Mouse (Mus musculus): Measurements from ENCODE around the gene Gm10112. TPM values are rescaled to one million over a fixed set of nuclear protein-coding genes. Genes with fewer than 3 reads are reported as not detected.

Gm10112 gene
- not detected in 2 replicates for polyA plus RNA-seq (2012; rRNA removed; ENCODE audit: low replicate concordance)

DNA sequence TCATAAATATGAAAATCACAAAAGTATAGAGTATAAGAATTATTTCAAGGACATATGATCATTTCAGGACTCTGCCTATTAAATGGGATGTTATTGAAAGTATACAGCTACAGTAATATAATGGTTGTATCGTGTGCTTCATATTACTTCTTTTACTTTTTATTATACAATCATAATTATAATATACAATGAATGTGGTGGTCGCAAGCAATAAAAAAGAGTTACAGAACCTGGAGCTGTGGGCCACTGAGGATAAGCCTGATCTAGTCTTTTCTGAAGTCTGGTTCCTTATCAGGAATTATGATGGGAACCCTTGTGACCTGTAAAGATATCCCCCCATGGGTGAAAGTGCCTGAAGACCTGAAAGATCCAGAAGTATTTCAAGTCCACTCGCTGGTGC is at the start of gene Gm10112:
Gene Gm10112 (plus strand): TSS at position 301 of the 400 bp plus-strand sequence.

Other genes starting within 250 kb of the Gm10112 start
- gene Cylc1, start 57.9 kb upstream of the Gm10112 start, polyA plus RNA-seq (2012; rRNA removed; ENCODE audit: low replicate concordance): not detected in 2 replicates